Mouse (Mus musculus): ENCODE results near the gene Hemk1.
A peak's percentile ranks its signal among the peaks of the same experiment; 100 is the strongest.
"Not testable (repeated sequence)": the region's sequence is repeated elsewhere in the genome, so short reads cannot be mapped to it uniquely, and the experiment has no call there.

Hemk1 gene

DNA sequence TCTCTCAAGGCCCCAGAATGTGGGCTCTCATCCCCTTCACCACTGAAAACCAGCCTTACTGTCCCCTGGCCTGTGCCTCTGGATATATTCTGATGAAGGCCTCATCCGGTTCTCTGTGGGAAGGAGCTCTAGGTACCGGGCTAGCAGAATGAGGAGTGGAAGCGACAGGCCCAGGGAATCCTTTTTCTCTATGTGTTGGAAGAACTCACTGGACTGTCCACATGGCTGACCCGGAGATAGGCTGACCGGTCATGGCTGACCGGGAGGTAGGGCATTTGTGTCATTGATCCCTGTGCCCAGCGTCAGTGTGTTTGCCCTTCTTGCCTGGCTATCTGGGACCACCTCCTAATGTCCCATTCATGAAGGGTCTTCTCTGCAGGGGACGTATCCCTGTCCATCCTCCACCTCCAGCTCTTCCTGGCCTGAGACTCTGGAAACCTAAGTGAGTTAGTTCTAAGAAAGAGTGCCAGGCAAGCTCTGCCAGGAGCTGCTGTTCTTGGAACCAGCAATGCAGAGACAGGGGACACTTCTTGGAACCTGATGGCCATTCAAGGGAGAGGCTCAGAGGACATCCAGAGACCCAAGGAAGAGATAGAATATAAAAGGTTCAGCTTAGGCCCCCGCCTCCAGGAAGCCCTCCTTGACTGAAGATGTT lies 29.7 kb downstream of the Hemk1 start:
- no peak for DNase-seq (ENCODE audit: low spot score in 2 of 2)

DNA sequence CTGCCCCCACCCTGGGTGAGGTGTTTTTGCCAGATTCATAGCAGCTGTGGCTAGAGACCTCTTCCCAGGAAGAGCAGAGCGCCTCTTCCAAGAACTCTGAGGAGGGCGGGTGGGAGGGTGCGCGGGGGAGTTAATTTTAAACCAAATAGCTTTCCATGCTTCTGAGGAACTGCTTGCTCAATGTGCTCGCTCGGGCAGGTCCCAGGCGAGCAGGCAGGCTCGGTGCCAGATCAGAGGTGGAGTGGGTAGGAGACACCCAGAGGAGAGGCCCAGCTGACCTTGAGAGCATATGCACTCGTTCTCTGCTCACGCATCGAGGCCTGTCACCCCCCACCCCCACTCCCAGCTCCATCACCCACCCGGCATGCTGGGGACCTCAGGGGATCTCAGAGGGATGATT lies 30.3 kb downstream of the Hemk1 start:
- no peak for DNase-seq (ENCODE audit: low spot score in 2 of 2)

DNA sequence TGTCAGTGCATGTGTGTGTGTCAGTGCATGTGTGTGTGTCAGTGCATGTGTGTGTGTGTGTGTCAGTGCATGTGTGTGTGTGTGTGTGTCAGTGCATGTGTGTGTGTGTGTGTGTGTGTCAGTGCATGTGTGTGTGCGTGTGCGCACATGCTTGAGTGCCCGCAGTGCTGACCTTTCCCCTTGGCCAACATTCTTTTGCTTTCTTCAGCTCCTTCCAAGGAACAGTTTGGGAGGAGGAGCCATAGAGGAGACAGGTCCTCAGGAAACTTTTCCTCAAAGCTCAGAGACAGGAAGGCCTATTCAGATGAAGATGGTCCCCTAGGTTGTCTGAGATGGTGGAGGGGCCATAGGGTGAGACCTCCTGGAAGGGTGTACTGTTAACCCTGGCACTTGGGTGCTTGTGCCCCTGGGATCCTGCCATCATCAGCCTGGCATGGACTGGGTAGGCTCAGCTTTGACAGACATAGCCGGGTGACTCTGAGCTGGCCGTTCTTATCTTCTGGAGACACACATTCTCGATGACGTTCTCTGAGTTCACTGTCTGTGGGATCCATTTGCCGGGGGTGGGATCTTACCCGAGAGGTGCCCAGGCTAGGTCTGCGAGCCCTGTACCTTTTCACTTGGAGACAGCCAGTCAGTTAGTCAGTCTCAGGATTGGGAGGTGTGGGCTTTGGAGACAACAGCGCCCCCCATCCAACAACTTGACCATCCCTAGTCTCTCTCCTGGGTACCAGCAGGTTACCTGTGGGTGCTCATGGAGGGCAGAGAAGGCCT lies 30.9 kb downstream of the Hemk1 start:
- DNase-seq (ENCODE audit: low spot score in 2 of 2): no peak

DNA sequence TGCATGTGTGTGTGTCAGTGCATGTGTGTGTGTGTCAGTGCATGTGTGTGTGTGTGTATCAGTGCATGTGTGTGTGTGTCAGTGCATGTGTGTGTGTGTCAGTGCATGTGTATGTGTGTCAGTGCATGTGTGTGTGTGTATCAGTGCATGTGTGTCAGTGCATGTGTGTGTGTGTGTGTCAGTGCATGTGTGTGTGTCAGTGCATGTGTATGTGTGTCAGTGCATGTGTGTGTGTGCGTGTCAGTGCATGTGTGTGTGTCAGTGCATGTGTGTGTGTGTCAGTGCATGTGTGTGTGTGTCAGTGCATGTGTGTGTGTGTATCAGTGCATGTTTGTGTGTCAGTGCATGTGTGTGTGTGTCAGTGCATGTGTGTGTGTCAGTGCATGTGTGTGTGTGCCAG lies 31.5 kb downstream of the Hemk1 start:
- not testable (repeated sequence) for DNase-seq (ENCODE audit: low spot score in 2 of 2)

DNA sequence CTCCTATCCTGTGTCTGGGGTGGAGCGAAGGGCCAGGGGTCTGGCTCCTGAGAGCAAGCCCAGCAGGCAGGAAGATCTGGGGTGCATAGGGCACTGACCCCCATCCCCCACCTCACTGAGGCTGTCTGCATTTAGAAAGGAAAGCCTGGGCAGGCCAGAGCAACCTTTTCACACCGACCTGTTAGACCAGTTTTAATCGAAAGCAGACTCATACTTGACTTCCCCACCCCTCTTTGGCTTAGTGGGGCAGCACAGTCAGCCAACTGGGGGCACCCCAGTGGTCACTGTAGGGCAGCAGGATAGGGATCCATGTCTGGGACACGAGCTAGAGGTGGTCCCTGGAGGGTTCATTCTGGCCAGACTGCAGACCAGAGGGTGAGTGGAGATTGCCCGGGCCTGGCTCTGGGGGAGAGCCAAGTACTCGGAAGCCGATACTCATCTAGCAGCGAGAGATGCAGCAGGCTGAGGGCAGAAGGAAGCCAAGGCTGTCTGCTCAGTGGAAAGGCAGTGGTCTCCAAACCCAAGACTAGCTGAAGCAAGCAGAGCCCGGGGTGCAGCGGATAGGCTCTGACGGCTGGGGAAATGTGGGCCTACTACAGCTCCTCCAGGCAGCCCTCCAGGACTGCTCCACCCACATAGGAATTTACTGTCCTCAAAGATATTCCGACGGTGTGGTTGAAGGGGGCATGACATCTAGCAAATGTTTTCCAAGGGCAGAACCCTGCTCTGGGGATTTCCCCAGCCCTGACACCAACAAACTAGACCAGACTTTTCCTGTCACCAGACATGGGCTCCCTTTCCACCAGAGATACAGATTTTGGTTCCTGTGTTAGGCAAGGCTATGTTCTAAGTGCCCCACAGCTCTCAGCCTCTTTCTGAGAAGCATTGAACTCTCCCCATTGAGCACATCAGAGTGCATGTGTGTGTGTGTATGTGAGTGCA lies 32.3 kb downstream of the Hemk1 start:
- DNase-seq (ENCODE audit: low spot score in 2 of 2): no peak

DNA sequence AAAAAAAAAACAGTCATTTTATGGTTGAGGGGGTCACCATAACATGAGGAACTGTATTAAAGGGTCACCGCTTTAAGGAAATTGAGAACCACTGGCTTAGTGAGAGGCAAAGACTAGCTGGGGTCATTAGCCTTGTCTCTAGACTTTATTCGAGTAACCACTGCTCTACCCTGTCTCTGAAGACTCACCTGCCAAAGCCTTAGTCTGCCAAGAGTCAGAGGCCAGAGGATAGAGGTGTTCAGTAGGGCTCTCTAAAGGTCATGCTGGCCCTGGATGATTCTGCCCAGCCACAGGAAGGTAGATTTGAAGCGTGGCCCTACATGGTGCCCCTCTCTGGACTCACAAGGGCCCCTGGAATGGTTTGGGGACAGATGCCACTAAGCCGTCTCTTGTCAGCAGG lies 33.1 kb downstream of the Hemk1 start:
- DNase-seq (ENCODE audit: low spot score in 2 of 2): no peak

DNA sequence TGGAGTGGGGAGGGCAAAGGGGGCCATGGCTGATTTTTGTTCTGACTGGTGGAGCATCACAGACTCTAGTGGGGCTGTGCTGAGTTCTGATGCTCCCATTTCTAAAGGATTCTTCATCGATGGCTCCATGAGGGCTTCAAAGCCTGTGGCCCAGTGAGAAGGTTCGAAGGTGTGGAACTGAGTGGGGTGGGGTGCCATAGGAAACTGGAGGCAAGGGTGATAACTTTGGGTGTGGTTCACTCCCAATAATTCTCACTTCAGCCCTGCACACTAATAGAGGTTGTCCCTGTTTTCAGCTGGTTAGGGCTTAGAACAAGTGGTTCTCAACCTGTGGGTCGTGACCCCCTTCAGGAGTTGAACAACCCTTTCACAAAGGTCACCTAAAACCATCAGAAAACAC lies 33.8 kb downstream of the Hemk1 start:
- no peak for DNase-seq (ENCODE audit: low spot score in 2 of 2)

DNA sequence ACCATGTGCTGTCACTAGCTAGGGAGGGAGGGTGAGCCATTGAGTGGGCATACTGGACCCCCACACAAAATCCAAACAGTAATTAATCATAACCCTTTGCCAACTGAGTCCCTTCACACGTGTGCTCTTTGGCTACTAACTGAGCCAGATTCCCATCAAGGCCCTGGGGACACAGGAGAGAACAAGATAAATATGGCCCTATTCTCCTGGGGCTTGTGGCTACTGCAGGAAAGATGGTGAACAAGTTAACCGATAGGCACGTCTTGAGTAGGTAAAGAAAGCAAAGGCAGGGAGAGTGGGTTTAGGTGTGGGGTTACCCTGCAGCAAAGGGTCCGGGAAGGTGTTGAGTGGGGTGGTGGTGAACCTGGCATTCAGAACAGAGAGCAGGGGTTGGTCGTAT lies 34.2 kb downstream of the Hemk1 start:
- DNase-seq (ENCODE audit: low spot score in 2 of 2): no peak

DNA sequence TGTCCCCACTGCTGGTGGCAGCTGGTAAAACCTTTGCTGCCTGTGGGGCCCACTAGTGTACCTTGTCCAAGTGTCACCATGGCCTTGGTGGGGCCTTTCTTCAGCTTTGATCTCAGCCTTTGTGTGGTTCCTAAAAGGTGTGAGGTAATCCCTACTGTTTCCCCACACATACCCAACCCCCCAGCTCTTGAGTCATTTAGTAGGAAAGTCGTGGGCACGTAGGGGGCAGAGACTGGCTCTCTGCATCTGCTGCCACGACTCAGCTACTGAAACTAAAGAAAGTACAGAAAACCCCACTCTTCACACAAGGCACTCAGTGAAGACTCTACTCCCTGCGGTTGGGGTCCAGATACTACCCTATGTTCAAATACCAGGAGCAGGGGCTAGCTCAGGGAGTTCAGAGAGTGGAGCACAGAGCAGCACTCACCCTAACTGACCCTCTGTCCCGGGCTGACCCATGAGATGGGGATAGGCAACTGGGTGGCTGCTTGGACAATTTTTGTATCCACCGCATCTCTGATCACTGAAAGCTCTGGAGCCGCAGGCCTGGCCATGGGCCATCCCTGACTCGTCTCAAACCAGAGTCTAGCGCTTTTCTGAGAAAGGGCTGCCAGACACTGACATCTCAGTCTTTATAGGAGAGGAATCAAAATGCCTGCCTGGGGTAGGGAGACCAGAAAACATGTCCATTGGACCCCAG lies 34.9 kb downstream of the Hemk1 start:
- no peak for DNase-seq (ENCODE audit: low spot score in 2 of 2)

DNA sequence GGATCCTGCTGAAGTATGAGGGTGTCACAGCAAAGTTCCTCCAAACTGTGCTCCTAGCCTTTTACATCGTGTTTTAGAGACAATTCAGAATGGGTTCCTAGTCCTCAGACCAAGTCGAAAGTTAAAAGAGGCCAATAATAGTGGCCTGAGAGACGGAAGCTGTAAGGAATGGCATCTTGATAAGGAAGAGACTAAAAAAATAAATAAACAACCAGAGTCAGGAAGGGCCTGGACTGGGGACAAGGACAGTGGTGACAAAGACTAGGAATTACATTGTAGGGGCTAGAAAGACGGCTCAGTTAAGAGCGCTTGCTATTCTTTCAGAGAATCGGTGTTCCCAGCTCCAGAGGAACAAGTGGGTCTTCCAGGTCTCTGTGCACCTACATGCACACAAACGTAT lies 35.6 kb downstream of the Hemk1 start:
- no peak for DNase-seq (ENCODE audit: low spot score in 2 of 2)

DNA sequence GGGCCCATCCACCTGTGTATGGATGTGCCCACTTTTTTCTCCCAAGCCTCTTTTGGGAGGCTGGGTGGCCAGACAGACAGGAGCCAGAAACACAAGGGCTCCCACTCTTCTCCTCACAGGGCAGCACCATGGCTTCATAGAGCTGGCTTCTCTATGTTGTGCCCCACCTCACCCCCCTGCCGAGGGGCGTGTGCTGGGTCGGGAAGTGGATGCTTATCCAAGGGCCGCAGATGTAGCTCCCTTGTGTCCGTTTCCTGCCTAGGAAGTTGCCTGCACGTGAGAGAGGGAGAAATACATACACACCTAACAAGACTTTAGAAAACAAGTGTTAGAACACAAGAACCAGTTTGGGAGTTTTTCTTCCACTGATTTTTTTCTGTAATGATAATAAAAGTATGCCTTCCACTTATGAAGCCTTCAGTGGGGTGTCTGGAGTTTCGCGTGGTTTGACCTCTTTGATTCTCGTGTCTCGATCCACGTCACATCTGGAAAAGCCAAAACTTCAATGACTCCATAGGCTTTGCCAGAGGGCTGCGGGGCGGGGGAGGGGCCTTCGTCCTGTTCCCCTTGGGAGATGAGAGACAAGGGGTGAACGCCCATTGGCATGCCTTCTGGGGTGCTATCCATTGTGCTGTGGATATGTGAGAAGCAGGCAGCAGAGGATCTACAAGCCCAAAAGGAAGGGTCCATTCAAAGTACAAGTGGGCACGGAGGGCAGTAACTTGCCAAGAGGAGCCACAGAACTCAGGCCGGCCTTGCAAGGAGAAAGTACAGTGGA lies 36.4 kb downstream of the Hemk1 start:
- no peak for DNase-seq (ENCODE audit: low spot score in 2 of 2)

DNA sequence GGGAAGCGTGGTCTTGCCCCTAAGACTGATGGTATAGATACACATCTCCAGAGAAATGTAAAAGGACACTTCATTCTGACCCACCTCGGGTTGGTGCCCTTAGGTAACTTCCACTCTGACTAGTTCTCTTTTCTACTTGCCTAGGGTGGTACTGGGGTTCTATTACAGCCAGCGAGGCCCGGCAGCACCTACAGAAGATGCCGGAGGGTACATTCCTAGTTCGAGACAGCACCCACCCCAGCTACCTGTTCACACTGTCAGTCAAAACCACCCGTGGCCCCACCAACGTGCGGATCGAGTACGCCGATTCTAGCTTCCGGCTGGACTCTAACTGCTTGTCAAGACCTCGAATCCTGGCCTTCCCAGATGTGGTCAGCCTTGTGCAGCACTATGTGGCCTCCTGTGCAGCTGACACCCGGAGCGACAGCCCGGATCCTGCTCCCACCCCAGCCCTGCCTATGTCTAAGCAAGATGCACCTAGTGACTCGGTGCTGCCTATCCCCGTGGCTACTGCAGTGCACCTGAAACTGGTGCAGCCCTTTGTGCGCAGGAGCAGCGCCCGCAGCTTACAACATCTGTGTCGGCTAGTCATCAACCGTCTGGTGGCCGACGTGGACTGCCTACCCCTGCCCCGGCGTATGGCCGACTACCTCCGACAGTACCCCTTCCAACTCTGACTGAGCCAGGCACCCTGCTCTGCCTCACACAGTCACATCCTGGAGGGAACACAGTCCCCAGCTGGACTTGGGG lies 37.8 kb downstream of the Hemk1 start:
- no peak for DNase-seq (ENCODE audit: low spot score in 2 of 2)

DNA sequence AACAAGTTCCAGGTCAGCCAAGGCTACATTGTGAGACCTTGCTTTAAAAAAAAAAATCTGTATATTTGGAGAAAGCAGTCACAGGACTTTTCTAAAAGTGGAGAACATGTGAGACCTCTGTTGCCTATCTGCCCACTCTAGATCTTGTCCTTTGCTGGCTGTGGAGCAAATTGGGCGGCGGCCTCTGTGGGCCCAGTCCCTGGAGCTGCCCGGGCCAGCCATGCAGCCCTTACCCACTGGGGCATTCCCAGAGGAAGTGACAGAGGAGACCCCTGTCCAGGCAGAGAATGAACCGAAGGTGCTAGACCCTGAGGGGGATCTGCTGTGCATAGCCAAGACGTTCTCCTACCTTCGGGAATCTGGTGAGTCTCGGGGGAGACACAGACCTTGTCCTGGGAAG lies 38.4 kb downstream of the Hemk1 start:
- no peak for DNase-seq (ENCODE audit: low spot score in 2 of 2)

DNA sequence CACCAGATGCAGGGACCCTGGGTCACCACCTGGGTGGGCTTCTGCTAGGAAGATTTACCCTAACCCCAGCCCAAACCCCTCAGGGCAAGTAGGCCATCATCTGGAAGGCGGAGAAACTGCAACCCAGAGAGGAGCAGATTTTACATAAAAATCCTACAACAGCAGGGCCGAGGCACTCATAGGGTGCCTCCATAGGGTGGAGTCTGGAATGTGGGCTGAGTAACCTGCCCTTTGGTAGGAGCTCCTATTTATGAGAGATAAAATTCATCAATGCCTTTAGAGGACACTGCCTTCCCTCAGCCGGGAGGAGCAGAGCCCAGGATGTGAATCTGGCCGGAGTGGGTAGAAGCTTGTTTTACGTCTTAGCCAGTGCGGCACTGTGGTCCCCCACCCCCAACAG lies 39.3 kb downstream of the Hemk1 start:
- DNase-seq (ENCODE audit: low spot score in 2 of 2): no peak

DNA sequence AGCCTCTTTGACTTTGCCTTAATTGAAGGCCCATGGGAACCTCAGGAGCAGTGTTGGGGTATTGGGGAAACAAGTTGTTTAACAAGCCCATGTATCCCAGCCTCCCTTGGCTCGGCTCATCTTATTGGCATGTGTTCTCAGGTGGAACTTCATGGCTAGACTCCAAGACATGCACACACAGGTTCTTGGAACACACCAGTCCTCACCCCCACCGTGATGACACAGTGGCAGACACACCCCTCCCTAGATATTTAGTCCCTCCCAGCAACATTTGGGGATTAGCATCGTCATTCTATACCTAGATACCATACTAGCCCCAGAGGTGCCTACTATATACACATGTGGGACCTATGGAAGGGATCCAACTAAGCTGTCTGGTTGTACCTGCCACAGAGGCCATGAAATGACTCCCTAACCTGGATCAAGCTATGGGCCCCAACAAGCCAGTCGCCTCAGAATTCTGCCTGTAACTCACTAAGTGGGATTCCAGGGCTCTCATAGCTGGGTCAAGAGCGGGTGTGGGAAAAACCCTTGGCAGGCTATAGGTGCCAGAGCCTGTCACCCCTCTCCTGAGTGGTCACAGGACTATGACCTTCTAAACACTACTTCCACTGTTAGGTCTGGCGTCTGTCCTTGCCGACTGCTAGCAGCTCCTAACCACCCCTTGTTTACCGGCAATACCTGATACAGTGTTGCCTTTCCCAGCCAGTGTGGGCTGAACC lies 39.9 kb downstream of the Hemk1 start:
- no peak for DNase-seq (ENCODE audit: low spot score in 2 of 2)

DNA sequence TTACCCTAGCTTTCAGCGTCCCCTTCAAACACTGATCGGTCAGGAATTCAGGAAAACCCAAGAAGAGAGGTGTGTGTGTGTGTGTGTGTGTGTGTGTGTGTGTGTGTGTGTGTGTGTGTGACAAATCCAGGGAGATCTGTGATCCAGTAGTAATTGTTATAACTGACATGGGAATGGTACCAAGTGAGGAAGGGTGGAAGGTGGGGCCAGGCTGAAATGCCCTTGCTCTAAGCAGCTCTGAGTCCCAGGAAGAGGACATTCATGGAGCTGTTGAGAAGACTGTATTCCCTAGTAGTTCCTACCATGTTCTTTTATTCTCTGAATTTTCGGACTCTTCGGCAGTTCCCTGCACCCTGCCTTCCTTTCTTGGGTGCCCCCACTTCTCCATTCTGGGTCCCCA lies 40.5 kb downstream of the Hemk1 start:
- DNase-seq (ENCODE audit: low spot score in 2 of 2): no peak

DNA sequence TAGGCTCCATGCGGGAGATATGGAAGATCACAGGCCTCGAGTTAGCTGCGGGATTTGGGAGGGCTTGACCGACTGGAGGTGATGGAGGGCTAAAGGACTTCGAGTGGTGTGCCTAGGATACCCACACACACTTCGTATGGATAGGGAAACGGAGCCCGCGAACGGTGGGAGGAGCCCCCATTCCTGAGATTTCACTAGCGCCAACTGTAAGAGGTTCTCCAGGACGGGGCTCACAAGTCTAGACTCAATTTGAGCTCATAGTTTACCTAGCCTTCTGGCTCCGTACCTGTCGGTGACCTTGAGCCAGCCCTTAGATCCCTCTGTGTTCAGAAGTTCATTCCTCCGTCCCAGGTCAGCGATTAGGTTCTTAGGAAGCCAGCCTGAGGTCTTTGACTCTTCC lies 41.1 kb downstream of the Hemk1 start:
- no peak for DNase-seq (ENCODE audit: low spot score in 2 of 2)

DNA sequence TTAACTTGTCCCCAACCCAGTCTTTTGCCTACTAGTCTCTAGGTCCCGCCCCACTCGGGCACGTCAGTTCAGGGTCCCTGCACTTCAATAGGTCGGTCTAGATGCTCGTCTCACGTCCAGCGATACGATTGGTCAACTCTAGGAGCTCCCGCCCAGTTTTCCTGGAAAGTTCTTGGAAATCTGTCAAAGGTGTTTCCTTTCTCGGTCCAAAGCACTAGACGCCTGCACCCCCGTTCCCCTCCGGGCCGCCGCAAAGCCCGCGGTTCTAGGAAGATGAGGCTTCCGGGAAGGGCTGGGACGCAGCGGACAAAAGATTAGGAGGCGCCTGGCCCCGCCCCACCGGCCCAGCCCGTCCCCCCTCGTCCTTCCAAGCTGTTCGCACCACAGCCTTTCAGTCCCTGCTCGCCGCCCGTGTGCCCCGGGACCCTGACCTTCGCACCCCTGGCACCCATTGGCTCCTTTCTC lies 41.6 kb downstream of the Hemk1 start:
- DNase-seq (ENCODE audit: low spot score in 2 of 2): peak; percentile 72 to 77

DNA sequence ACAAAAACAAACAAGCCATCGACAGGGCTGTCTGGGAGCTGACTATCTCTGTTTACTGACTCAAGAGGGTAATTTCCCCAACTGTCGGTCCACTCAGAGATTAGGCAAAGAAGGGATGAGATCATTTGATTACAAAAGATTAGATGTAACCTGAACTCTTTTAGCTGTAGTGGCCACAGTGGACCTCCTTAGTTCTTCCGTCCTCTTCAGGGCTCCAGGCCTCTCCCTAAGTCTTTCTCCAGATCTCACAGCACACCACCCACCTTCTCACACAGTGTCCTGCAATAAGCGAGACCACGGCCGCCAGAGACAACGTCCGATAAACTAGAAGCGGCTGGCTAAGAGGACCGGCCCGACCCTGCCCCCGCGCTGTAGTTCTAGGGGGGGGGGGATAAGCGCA lies 42.1 kb downstream of the Hemk1 start:
- no peak for DNase-seq (ENCODE audit: low spot score in 2 of 2)

DNA sequence AAGGTAGTCTGAATTCAATTTTAAA lies 42.3 kb downstream of the Hemk1 start, which contains the start of gene Cish:
TSS of gene Cish (plus strand) at position 11 of the 25 bp plus-strand sequence.
- no peak for DNase-seq (ENCODE audit: low spot score in 2 of 2)

Measured in thymus, postnatal 10 days (tissue).